Mouse (Mus musculus) bone marrow macrophage, adult 2 months (primary cell): ENCODE data around the gene Ptgr2. TPM values are rescaled to one million over a fixed set of nuclear protein-coding genes. Genes with fewer than 3 reads are reported as not detected.
A peak's percentile ranks its signal among the peaks of the same experiment; 100 is the strongest.
"Not testable (repeated sequence)": the region's sequence is repeated elsewhere in the genome, so short reads cannot be mapped to it uniquely, and the experiment has no call there.

ENCODE experiments used
- H3K27ac ChIP-seq: 2 replicates; pipeline ENCODE4 v1.5.1; 2012; ENCODE audit warnings: low read depth, low read length; ENCODE audit not compliant: insufficient read depth
- H3K4me1 ChIP-seq: 2 replicates; pipeline ENCODE4 v1.6.1; 2012; ENCODE audit warnings: low read length; ENCODE audit not compliant: control insufficient read depth, insufficient read depth
- H3K4me3 ChIP-seq: 2 replicates; pipeline ENCODE4 v1.5.1; 2012; ENCODE audit warnings: mild to moderate bottlenecking, low read length, moderate library complexity; ENCODE audit not compliant: insufficient read depth
- CTCF ChIP-seq: IDR thresholded peaks from 2 replicates; pipeline ENCODE4 v1.5.1; 2012; ENCODE audit warnings: low read depth, mild to moderate bottlenecking, low read length, moderate library complexity
- POLR2A ChIP-seq: IDR thresholded peaks from 2 replicates; pipeline ENCODE4 v1.6.1; 2012; ENCODE audit warnings: mild to moderate bottlenecking, low read depth, low read length, borderline replicate concordance
- polyA plus RNA-seq: library from polyadenylated mRNA; stranded (reverse); fragments of >200 nt; gene quantifications from 2 replicates; pipeline ENCODE4 v1.2.4, GENCODE M21; 2012; ENCODE audit not compliant: missing spikeins, insufficient read depth, insufficient read length

The Ptgr2 gene
- polyA plus RNA-seq: 46.7 and 50.7 TPM in 2 replicates

DNA sequence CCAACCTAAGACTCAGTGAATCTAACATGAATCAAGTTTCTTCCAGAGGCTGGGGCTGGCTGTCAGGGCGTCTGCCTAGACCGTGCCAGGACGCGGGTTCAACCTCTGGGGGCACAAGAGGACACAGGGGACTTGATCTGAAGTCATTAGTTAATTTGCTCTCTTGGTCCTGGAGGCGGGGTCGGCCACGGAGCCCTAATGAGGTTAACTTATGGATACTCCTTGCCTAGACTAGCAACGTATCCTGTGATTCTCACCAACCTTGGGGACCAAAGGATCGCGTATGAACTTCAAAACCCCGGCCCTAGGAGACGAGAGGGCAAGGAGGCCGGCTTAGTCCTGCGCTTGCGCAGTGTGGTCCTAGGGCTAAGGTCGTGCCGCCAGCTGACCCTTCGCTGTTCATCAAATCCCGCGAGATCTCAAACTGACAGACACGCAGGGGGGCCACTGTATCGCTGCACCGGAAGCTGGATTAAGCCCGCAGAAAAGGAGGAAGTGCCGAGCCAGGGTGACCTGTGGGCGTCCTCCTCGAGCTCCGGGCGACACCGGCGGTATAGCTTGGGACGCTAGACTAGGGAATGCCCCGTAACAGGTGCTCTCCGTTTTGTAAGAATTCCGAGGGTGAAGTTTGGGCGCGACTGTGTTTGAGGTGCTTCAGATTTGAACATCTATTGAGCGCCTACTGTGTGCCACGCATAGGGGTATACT is at the start of gene Ptgr2:
Gene Ptgr2, plus strand, starts transcription at position 348 of the 708 bp plus-strand sequence.
- peaks cover 18% of the 10 kb centered on the region for H3K4me1 ChIP-seq
- TF ChIP-seq POLR2A (0 out of 2 replicates have a peak, but pooled peaks have one; percentile 2), CTCF (0 out of 2 replicates have a peak, but pooled peaks have one; percentile 14)
- peak within 1 kb of the TSS; percentile 92 for H3K27ac ChIP-seq
- H3K4me3 ChIP-seq: peak within 1 kb of the TSS; percentile 80

DNA sequence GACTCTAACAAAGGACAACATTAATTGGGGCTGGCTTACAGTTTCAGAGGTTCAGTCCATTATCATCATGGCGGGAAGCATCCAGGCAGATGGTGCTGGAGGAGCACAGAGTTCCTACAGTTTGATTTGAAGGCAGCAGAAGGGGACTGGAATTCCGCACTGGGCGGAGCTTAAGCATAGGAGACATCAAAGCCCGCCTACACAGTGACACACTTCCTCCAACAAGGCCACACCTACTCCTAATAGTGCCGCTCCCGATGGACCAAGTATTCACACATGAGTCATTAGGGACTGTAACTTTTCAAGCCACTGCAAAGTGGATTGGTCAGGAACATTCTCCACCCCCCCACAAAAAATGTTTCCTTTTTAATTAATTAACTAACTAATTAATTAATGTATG is 49.5 kb upstream of the Ptgr2 start:
- TF ChIP-seq CTCF (no peak), POLR2A (no peak)
- H3K27ac ChIP-seq: no peak overlapping the region
- no peak overlapping the region for H3K4me3 ChIP-seq
- H3K4me1 ChIP-seq: peaks cover 6% of the 10 kb centered on the region

DNA sequence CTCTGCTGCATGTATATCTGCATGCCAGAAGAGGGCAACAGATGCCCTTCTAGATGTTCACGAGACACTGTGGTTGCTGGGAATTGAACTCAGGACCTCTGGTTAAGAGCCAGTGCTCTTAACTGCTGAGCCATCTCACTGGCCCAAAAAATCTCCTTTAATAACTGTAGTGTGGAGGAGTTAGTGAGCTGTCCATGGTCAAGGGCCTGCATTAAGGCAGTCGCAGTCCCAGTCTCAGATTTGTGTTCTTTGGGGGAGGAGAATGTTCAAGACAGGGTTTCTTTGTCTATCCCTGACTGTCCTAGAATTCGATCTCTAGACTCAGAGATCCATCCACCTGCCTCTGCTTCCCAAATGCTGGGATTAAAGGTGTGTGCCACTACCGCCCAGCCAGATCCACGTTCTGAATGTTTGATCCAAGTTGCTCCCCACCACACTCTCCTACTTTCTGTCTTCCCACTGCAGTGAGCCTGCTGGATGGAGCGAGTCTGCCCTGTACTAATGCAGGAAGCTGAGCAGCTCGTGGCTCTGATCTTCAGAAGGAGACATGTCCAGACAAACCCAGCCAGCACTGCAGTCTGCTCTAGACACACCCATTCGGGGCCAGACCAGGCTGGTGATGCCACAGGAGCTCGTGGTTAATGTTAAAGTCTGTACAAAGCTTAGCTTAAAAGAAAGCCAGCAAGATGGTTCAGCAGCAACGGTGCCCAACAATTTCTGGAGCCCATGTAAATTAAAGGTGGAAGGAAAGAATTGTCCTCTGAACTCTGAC is 48.9 kb upstream of the Ptgr2 start:
- Histone ChIP-seq H3K4me1 (peaks cover 6% of the 10 kb centered on the region), H3K4me3 (no peak overlapping the region), H3K27ac (no peak overlapping the region)
- TF ChIP-seq CTCF: no peak
- no peak for TF ChIP-seq POLR2A

DNA sequence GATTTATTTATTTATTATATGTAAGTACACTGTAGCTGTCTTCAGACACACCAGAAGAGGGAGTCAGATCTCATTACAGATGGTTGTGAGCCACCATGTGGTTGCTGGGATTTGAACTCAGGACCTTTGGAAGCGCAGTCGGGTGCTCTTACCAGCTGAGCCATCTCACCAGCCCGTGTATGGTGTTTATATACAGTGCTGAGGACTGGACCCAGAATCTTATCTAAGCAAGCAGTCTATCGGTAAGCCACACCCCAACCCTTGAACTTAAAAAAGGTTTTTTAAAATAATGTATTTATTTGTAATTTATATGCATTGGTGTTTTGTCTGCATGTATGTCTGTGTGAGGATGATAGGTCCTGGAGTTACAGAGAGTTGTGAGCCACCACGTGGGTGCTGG is 48.0 kb upstream of the Ptgr2 start:
- not testable (repeated sequence) for H3K4me1 ChIP-seq, H3K27ac ChIP-seq, H3K4me3 ChIP-seq

DNA sequence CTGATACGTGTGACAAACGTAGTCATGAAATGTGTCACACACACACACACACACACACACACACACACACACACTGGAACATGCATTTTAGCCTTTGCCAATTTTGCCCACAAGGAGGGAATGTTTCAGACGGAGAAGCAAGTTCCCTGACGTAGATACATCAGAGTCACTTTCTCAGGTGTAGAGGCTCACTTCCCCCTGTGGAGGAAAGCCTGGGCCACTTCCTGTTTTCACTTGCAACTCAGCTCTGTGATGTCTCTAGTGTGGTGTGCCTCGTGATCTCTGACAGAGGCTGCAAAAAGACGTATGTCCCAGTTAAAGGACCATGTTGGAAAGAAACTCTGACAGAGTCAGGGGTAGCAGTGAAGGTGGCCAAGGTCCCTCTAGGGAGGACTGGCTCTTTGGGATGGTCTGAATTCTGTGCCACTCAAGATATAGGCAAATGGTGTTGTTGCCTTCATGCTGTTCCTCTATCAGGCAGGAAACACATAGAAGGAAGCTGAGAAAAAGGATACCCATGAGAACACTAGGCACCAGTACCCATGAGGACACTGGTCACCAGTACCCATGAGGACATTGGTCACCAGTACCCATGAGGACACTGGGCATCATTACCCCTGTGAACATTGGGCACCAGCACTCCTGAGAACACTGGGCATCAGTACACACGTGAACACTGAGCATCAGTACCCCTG is 41.8 kb upstream of the Ptgr2 start:
- TF ChIP-seq CTCF (no peak), POLR2A (no peak)
- Histone ChIP-seq H3K27ac (peak overlapping the region; percentile 29), H3K4me3 (no peak overlapping the region), H3K4me1 (peaks cover 12% of the 10 kb centered on the region)

DNA sequence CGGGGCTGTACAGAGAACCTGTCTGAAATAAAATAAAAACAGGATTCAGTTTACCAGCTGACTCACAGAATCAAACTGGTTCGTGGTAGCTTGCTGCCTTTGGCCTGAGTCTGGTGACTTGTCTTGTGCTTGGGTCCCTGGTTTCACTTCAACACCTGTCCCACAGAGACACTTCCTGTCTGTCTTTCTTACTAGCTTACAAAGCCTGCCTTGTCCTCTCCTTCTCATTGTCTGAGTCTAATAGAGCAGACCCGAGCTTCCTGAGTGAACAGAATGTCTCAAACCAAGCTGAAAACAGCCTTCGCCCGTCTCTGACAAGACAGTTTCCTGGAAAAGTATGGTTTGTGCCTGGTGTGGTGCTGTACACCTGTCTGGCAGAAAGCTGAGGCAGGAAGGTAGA is 39.3 kb upstream of the Ptgr2 start:
- no peak overlapping the region for H3K27ac ChIP-seq
- H3K4me3 ChIP-seq: no peak overlapping the region
- TF ChIP-seq POLR2A: no peak
- no peak for TF ChIP-seq CTCF
- H3K4me1 ChIP-seq: peaks cover 12% of the 10 kb centered on the region

DNA sequence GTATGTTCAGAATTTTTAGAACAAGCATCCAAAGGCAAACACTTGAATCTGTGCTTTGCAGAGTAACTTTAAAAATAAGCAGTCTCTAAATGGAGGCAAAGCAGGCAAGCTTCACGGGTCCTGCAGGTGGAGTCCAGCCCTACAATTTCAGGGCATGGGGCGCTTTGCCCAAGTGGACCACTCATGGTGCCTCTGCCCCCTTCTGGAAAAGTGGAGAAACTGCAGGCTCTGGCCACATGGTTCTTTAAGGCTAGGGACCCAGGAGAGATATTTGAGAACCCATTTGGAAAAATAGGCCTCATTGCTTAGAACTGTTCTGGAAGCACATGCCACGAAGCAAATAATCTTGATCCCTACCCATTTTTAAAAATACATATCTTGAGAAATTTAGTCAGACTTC is 35.8 kb upstream of the Ptgr2 start:
- TF ChIP-seq POLR2A: no peak
- TF ChIP-seq CTCF: peak; percentile 67; the same call in 1 of the 2 replicates
- no peak overlapping the region for H3K4me3 ChIP-seq
- H3K27ac ChIP-seq: no peak overlapping the region
- H3K4me1 ChIP-seq: peaks cover 6% of the 10 kb centered on the region

DNA sequence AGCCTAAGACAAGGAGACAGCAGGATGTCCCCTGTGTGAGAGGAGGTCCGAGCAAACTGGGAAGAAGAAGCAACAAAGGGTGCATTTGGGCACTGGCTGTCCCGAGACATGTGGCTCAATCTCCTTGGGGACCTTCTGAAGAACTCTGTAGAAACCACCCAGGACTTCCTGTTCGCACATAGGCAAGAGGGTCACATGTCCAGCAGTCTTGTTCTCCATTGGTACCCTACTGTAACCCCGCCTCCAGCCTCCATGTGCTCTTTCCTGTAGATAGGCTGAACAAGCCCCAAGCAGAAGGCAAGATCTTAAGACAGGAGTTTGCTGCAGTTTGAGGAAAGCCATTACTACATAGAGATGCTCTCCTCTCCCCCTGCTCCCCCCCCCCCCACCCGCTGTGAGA is 32.2 kb upstream of the Ptgr2 start:
- peaks cover 3% of the 10 kb centered on the region for H3K4me1 ChIP-seq
- TF ChIP-seq CTCF (no peak), POLR2A (no peak)
- H3K4me3 ChIP-seq: no peak overlapping the region
- no peak overlapping the region for H3K27ac ChIP-seq

DNA sequence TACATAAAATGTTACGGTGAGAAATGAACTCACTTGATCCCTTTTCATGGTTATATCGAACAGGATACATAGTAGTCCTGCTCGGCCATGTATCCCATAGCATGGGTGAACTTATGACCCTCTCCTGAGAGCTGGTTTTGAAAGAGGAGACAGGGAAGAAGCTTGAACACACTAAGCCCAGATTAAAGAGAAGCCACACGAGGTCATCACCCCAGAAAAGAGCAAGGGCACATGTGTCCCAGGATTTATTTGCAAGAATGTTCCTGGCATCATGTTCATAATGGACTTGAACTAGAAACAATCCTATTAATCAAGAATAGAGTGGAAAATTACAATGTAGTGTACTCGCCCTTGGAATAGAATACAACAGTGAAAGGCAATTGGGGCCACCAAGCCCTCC is 30.1 kb upstream of the Ptgr2 start:
- peaks cover 3% of the 10 kb centered on the region for H3K4me1 ChIP-seq
- TF ChIP-seq POLR2A: no peak
- TF ChIP-seq CTCF: no peak
- no peak overlapping the region for H3K27ac ChIP-seq
- no peak overlapping the region for H3K4me3 ChIP-seq

DNA sequence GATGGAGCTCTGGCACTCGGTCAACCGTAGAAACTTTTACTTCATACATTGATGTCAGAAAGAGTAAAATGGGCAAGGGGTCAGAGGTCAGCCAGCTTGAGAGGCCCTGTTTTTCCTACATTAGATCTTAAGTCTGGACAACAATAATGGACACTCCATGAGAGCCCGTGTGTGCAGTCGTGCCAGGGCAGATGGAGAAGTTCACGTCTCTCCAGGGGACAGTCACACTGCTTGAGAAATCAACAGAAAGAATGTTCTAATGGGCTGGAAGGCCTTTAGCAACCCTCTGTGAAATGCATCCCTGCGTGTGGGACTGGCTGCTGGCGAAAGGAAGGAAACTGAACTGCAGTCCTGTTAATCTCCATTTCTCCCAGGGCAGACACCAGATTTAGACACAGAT is 24.7 kb upstream of the Ptgr2 start:
- no peak for TF ChIP-seq CTCF
- no peak for TF ChIP-seq POLR2A
- H3K4me1 ChIP-seq: peaks cover 3% of the 10 kb centered on the region
- H3K4me3 ChIP-seq: no peak overlapping the region
- H3K27ac ChIP-seq: no peak overlapping the region
